Mouse (Mus musculus) heart, adult 2 months (tissue): Measurements from ENCODE around the gene Got2. TPM values are rescaled to one million over a fixed set of nuclear protein-coding genes. Genes with fewer than 3 reads are reported as not detected.
A peak's percentile ranks its signal among the peaks of the same experiment; 100 is the strongest.
"Not testable (repeated sequence)": the region's sequence is repeated elsewhere in the genome, so short reads cannot be mapped to it uniquely, and the experiment has no call there.

Experiments
- DNase-seq, 2 experiments: peaks; one replicate each; pipeline ENCODE4 v3.0.0; 2021
- H3K27ac ChIP-seq: fragments of 200-600 bp; 2 replicates; pipeline ENCODE4 v1.8.1; 2022
- H3K27me3 ChIP-seq: fragments of 200-500 bp; 2 replicates; pipeline ENCODE4 v1.6.1; 2012; ENCODE audit warnings: mild to moderate bottlenecking, low read length, inconsistent platforms, mixed read lengths; ENCODE audit not compliant: control insufficient read depth, insufficient read depth
- H3K36me3 ChIP-seq: fragments of 200-500 bp; 2 replicates; pipeline ENCODE4 v1.6.1; 2012; ENCODE audit warnings: low read length, inconsistent platforms; ENCODE audit not compliant: control insufficient read depth, insufficient read depth
- H3K4me1 ChIP-seq: fragments of 200-500 bp; 2 replicates; pipeline ENCODE4 v1.6.1; 2011; ENCODE audit warnings: low read length; ENCODE audit not compliant: control insufficient read depth, insufficient read depth
- H3K4me3 ChIP-seq: fragments of 200-600 bp; 2 replicates; pipeline ENCODE4 v1.8.1; 2022
- H3K79me2 ChIP-seq: fragments of 200-500 bp; replicated peaks from 2 replicates; pipeline ENCODE4 v1.6.1; 2012; ENCODE audit warnings: mild to moderate bottlenecking, inconsistent platforms, low read length, moderate library complexity, mixed read lengths; ENCODE audit not compliant: control insufficient read depth, insufficient read depth
- H3K9ac ChIP-seq: fragments of 200-500 bp; 2 replicates; pipeline ENCODE4 v1.6.1; 2012; ENCODE audit warnings: low read depth, mild to moderate bottlenecking, control low read depth, inconsistent platforms, low read length, mixed read lengths
- CTCF ChIP-seq: fragments of 200-600 bp; IDR thresholded peaks from 2 replicates; pipeline ENCODE4 v1.8.1; 2022; ENCODE audit warnings: antibody characterized with exemption, mild to moderate bottlenecking, moderate library complexity
- EP300 ChIP-seq: fragments of 200-500 bp; IDR thresholded peaks from 2 replicates; pipeline ENCODE4 v1.6.1; 2011; ENCODE audit warnings: low read depth, low read length, control low read depth; ENCODE audit not compliant: insufficient read depth
- POLR2A ChIP-seq: fragments of 200-500 bp; IDR thresholded peaks from 2 replicates; pipeline ENCODE4 v1.6.1; 2011; ENCODE audit warnings: mild to moderate bottlenecking, low read depth, low read length, control low read depth; ENCODE audit not compliant: insufficient read depth
- WGBS: fragments of 180-500 bp; shearing (Covaris S2); methylation state at CpG from one replicate; pipeline ENCODE4 v1.1.7; 2018; 5-methylcytosine and 5-hydroxymethylcytosine counted together
- intact Hi-C: fragments of 180-260 bp; cut with DNase I; formaldehyde crosslinking; loops from one replicate; pipeline ENCODE4 v1.15.1; 2025
- polyA plus RNA-seq: library from polyadenylated mRNA; depleted of rRNA; stranded (reverse); fragments of >200 nt; gene quantifications from 2 replicates; pipeline ENCODE4 v1.2.3, GENCODE M21; 2012
- total RNA-seq, 2 experiments: library from RNA; stranded (reverse); gene quantifications; 2 replicates each; pipeline ENCODE4 v1.2.3; 2021

Gene Got2
- total and polyA plus RNA-seq, 3 experiments = 663 to 774 (median 732) TPM

GRCm38 (mm10) chr8:95879823-95880222 is 8.5 kb downstream of the Got2 start:
- intact Hi-C loops = no loop called here
- DNase-seq = peak in 1 of 2 experiments; percentile 3
- WGBS = 77% methylated on average over 4 of the region's 4 CpGs
- H3K27me3 ChIP-seq = no peaks in the 10 kb centered on the region
- H3K27ac ChIP-seq = no peak overlapping the region
- peaks cover 21% of the 10 kb centered on the region for H3K36me3 ChIP-seq
- peaks cover 2% of the 10 kb centered on the region; the same call in 1 of the 2 replicates for H3K79me2 ChIP-seq
- no peak for TF ChIP-seq POLR2A
- no peak overlapping the region for H3K4me3 ChIP-seq
- peaks cover 8% of the 10 kb centered on the region for H3K4me1 ChIP-seq
- H3K9ac ChIP-seq = no peak overlapping the region

GRCm38 (mm10) chr8:95878176-95878962 is 10.0 kb downstream of the Got2 start:
- H3K9ac ChIP-seq = peak overlapping the region; percentile 61
- no peaks in the 10 kb centered on the region for H3K27me3 ChIP-seq
- intact Hi-C loops = no loop called here
- WGBS = 38% methylated on average over 12 of the region's 12 CpGs
- peaks cover 9% of the 10 kb centered on the region for H3K4me1 ChIP-seq
- H3K79me2 ChIP-seq = peaks cover 2% of the 10 kb centered on the region; the same call in 1 of the 2 replicates
- peak; percentile 64 to 67 for DNase-seq
- H3K36me3 ChIP-seq = peaks cover 26% of the 10 kb centered on the region
- peak overlapping the region; percentile 49 for H3K27ac ChIP-seq
- TF ChIP-seq CTCF (no peak), POLR2A (peak; percentile 21; the same call in 1 of the 2 replicates)
- H3K4me3 ChIP-seq = no peak overlapping the region

GRCm38 (mm10) chr8:95875270-95875669 is 13.1 kb downstream of the Got2 start:
- Histone ChIP-seq H3K9ac (no peak overlapping the region), H3K79me2 (no peaks in the 10 kb centered on the region), H3K27ac (peak overlapping the region; percentile 68), H3K27me3 (no peaks in the 10 kb centered on the region), H3K36me3 (peaks cover 23% of the 10 kb centered on the region), H3K4me3 (no peak overlapping the region), H3K4me1 (peaks cover 9% of the 10 kb centered on the region)
- peak; percentile 28 to 50 for DNase-seq
- no peak for TF ChIP-seq POLR2A
- TF ChIP-seq CTCF = no peak
- TF ChIP-seq EP300 = no peak
- intact Hi-C loops = no loop called here
- WGBS = 76% methylated on average over 7 of the region's 7 CpGs

GRCm38 (mm10) chr8:95871690-95872089 is 16.7 kb downstream of the Got2 start:
- Histone ChIP-seq H3K27me3 (no peaks in the 10 kb centered on the region), H3K4me1 (peaks cover 1% of the 10 kb centered on the region; the same call in 1 of the 2 replicates), H3K36me3 (peaks cover 11% of the 10 kb centered on the region), H3K27ac (no peak overlapping the region), H3K9ac (no peak overlapping the region), H3K79me2 (no peaks in the 10 kb centered on the region), H3K4me3 (no peak overlapping the region)
- 86% methylated on average over 16 of the region's 16 CpGs for WGBS
- DNase-seq = no peak
- intact Hi-C loops = no loop called here
- no peak for TF ChIP-seq POLR2A
- TF ChIP-seq EP300 = no peak
- no peak for TF ChIP-seq CTCF

GRCm38 (mm10) chr8:95864851-95865250 is 23.5 kb downstream of the Got2 start:
- H3K36me3 ChIP-seq, H3K27ac ChIP-seq: not testable (repeated sequence)
- 93% methylated on average over 18 of the region's 18 CpGs for WGBS

GRCm38 (mm10) chr8:95863761-95864440 is 24.4 kb downstream of the Got2 start:
- H3K79me2 ChIP-seq, H3K4me3 ChIP-seq, H3K27me3 ChIP-seq, intact Hi-C loops, H3K9ac ChIP-seq, H3K4me1 ChIP-seq, H3K36me3 ChIP-seq, DNase-seq, H3K27ac ChIP-seq: not testable (repeated sequence)
- 51% methylated on average over 10 of the region's 11 CpGs for WGBS

More at GRCm38 (mm10) chr8:95864851-95865250, 23.5 kb downstream of the Got2 start:
- H3K4me3 ChIP-seq, H3K9ac ChIP-seq, DNase-seq, intact Hi-C loops, H3K79me2 ChIP-seq, H3K4me1 ChIP-seq, H3K27me3 ChIP-seq: not testable (repeated sequence)
